Mouse (Mus musculus) stomach, embryonic 16.5 days (tissue): ENCODE data around the gene Acap2. TPM values are rescaled to one million over a fixed set of nuclear protein-coding genes. Genes with fewer than 3 reads are reported as not detected.

Experiments
- ATAC-seq: fragments of 200-750 bp; cut with Nextera tagmentation; 2 replicates; pipeline ENCODE4 v1.8.0; 2017; ENCODE audit warnings: moderate number of reproducible peaks, moderate TSS enrichment; ENCODE audit not compliant: insufficient read depth, low FRiP score
- H3K27ac ChIP-seq: fragments of 300-500 bp; sonication (generic); 2 replicates; pipeline ENCODE4 v1.5.1; 2014; ENCODE audit warnings: low read length
- H3K27me3 ChIP-seq: fragments of 300-500 bp; sonication (generic); 2 replicates; pipeline ENCODE4 v1.6.1; 2014; ENCODE audit warnings: low read length, control low read depth, mixed read lengths; ENCODE audit not compliant: control insufficient read depth, insufficient read depth
- H3K36me3 ChIP-seq: fragments of 300-500 bp; sonication (generic); 2 replicates; pipeline ENCODE4 v1.6.1; 2014; ENCODE audit warnings: low read length; ENCODE audit not compliant: control insufficient read depth, insufficient read depth
- H3K4me1 ChIP-seq: fragments of 300-500 bp; sonication (generic); 2 replicates; pipeline ENCODE4 v1.6.1; 2014; ENCODE audit warnings: low read length, control low read depth, mixed read lengths; ENCODE audit not compliant: control insufficient read depth, insufficient read depth
- H3K4me2 ChIP-seq: fragments of 300-500 bp; sonication (generic); 2 replicates; pipeline ENCODE4 v1.6.1; 2014; ENCODE audit warnings: low read depth, low read length, mixed read lengths
- H3K4me3 ChIP-seq: fragments of 300-500 bp; sonication (generic); replicated peaks from 2 replicates; pipeline ENCODE4 v1.5.1; 2014; ENCODE audit warnings: mild to moderate bottlenecking, low read length
- H3K9ac ChIP-seq: fragments of 300-500 bp; sonication (generic); 2 replicates; pipeline ENCODE4 v1.6.1; 2014; ENCODE audit warnings: low read length
- H3K9me3 ChIP-seq: fragments of 300-500 bp; sonication (generic); replicated peaks from 2 replicates; pipeline ENCODE4 v1.6.1; 2016; ENCODE audit warnings: low read length, control low read depth; ENCODE audit not compliant: control insufficient read depth
- WGBS: fragments of 180-500 bp; shearing (Covaris S2); extraction: QIAGEN DNeasy Blood & Tissue Kit; methylation state at CpG from one replicate; pipeline ENCODE4 v1.1.7; 2014; 5-methylcytosine and 5-hydroxymethylcytosine counted together
- polyA plus RNA-seq: library from polyadenylated mRNA; unstranded; fragments of >200 nt; fragmentation: Nextera tagmentation; extraction: Ambion mirVana; gene quantifications from 2 replicates; pipeline ENCODE4 v1.2.1, GENCODE M21; 2015

Acap2 gene
- polyA plus RNA-seq, 1 experiment from 2014 or later = 21.4 TPM

GRCm38 (mm10) chr16:31061246-31061880 is 139.7 kb downstream of the Acap2 start:
- no peak overlapping the region for H3K4me2 ChIP-seq
- 69% methylated on average over 11 of the region's 11 CpGs for WGBS
- no peaks in the 10 kb centered on the region for H3K27me3 ChIP-seq
- H3K27ac ChIP-seq = no peak overlapping the region
- ATAC-seq = no peak
- H3K4me3 ChIP-seq = no peak overlapping the region
- H3K9ac ChIP-seq = no peak overlapping the region
- H3K9me3 ChIP-seq = no peaks in the 10 kb centered on the region
- no peaks in the 10 kb centered on the region for H3K36me3 ChIP-seq
- peaks cover 15% of the 10 kb centered on the region; the same call in 1 of the 2 replicates for H3K4me1 ChIP-seq

GRCm38 (mm10) chr16:31060714-31061113 is 140.3 kb downstream of the Acap2 start:
- ATAC-seq = no peak
- H3K9ac ChIP-seq = no peak overlapping the region
- no peak overlapping the region for H3K4me3 ChIP-seq
- no peaks in the 10 kb centered on the region for H3K36me3 ChIP-seq
- H3K9me3 ChIP-seq = no peaks in the 10 kb centered on the region
- H3K27ac ChIP-seq = no peak overlapping the region
- H3K27me3 ChIP-seq = no peaks in the 10 kb centered on the region
- peaks cover 15% of the 10 kb centered on the region; the same call in 1 of the 2 replicates for H3K4me1 ChIP-seq
- no peak overlapping the region for H3K4me2 ChIP-seq
- 88% methylated on average over 13 of the region's 13 CpGs for WGBS

GRCm38 (mm10) chr16:31060226-31060625 is 140.8 kb downstream of the Acap2 start:
- no peak overlapping the region for H3K27ac ChIP-seq
- H3K9me3 ChIP-seq = no peaks in the 10 kb centered on the region
- no peak overlapping the region for H3K9ac ChIP-seq
- WGBS = 98% methylated on average over 3 of the region's 3 CpGs
- peaks cover 15% of the 10 kb centered on the region; the same call in 1 of the 2 replicates for H3K4me1 ChIP-seq
- no peak overlapping the region for H3K4me2 ChIP-seq
- no peaks in the 10 kb centered on the region for H3K27me3 ChIP-seq
- H3K4me3 ChIP-seq = no peak overlapping the region
- no peak for ATAC-seq
- no peaks in the 10 kb centered on the region for H3K36me3 ChIP-seq

DNA sequence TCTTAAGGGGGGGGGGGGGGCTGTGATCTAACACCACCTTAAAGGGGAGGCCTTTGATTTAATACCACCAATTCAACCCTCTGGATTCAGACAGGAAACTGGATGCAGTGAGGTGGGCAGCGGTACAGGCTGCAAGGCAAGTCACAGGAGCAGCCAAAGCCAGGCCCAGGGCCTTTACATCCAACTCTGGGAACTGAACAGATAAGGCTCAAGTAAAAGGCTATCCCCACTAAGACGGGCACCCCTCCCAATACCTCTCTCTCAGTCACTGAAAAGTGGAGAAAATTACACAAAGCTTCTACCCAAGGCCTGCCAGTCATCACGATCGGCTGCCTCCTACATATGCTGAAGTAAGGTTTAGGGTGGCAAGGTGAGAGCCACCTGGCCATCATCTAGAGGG is 141.3 kb downstream of the Acap2 start:
- H3K4me1 ChIP-seq = peaks cover 15% of the 10 kb centered on the region; the same call in 1 of the 2 replicates
- no peaks in the 10 kb centered on the region for H3K36me3 ChIP-seq
- no peaks in the 10 kb centered on the region for H3K9me3 ChIP-seq
- H3K27me3 ChIP-seq = no peaks in the 10 kb centered on the region
- H3K4me3 ChIP-seq = no peak overlapping the region
- no peak overlapping the region for H3K9ac ChIP-seq
- no peak for ATAC-seq
- WGBS = 89% methylated on average over 4 of the region's 4 CpGs
- no peak overlapping the region for H3K4me2 ChIP-seq
- H3K27ac ChIP-seq = no peak overlapping the region

- Histone ChIP-seq H3K27me3 (no peaks in the 10 kb centered on the region), H3K4me1 (0 out of 2 replicates have a peak, but pooled peaks cover 5% of the 10 kb centered on the region), H3K27ac (no peak overlapping the region), H3K4me2 (no peak overlapping the region), H3K9ac (no peak overlapping the region), H3K36me3 (no peaks in the 10 kb centered on the region), H3K4me3 (no peak overlapping the region), H3K9me3 (no peaks in the 10 kb centered on the region)
- ATAC-seq = no peak
- WGBS = 56% methylated on average over 6 of the region's 6 CpGs
Observed at GRCm38 (mm10) chr16:31052812-31053211, 148.2 kb downstream of the Acap2 start.

- no peak overlapping the region for H3K4me3 ChIP-seq
- peaks cover 5% of the 10 kb centered on the region; the same call in 1 of the 2 replicates for H3K4me1 ChIP-seq
- no peaks in the 10 kb centered on the region for H3K36me3 ChIP-seq
- no peaks in the 10 kb centered on the region for H3K9me3 ChIP-seq
- no peak overlapping the region for H3K27ac ChIP-seq
- H3K27me3 ChIP-seq = no peaks in the 10 kb centered on the region
- no peak for ATAC-seq
- H3K9ac ChIP-seq = no peak overlapping the region
- WGBS = 70% methylated on average over 7 of the region's 7 CpGs
- H3K4me2 ChIP-seq = no peak overlapping the region
Observed at GRCm38 (mm10) chr16:31052177-31052726, 148.8 kb downstream of the Acap2 start.

- WGBS = 73% methylated on average over 7 of the region's 7 CpGs
Observed at GRCm38 (mm10) chr16:31050701-31051100, 150.3 kb downstream of the Acap2 start.

GRCm38 (mm10) chr16:31048194-31048593 is 152.9 kb downstream of the Acap2 start:
- Histone ChIP-seq H3K27me3 (no peaks in the 10 kb centered on the region), H3K36me3 (no peaks in the 10 kb centered on the region), H3K9me3 (no peaks in the 10 kb centered on the region), H3K27ac (no peak overlapping the region), H3K4me1 (peaks cover 10% of the 10 kb centered on the region), H3K4me2 (no peak overlapping the region), H3K9ac (no peak overlapping the region), H3K4me3 (no peak overlapping the region)
- 83% methylated on average over 6 of the region's 6 CpGs for WGBS
- no peak for ATAC-seq

More at GRCm38 (mm10) chr16:31050701-31051100, 150.3 kb downstream of the Acap2 start:
- no peak overlapping the region for H3K9ac ChIP-seq
- no peak overlapping the region for H3K27ac ChIP-seq
- H3K36me3 ChIP-seq = no peaks in the 10 kb centered on the region
- no peak overlapping the region for H3K4me2 ChIP-seq
- H3K4me3 ChIP-seq = no peak overlapping the region
- H3K4me1 ChIP-seq = peaks cover 10% of the 10 kb centered on the region
- ATAC-seq = no peak
- no peaks in the 10 kb centered on the region for H3K27me3 ChIP-seq
- no peaks in the 10 kb centered on the region for H3K9me3 ChIP-seq

DNA sequence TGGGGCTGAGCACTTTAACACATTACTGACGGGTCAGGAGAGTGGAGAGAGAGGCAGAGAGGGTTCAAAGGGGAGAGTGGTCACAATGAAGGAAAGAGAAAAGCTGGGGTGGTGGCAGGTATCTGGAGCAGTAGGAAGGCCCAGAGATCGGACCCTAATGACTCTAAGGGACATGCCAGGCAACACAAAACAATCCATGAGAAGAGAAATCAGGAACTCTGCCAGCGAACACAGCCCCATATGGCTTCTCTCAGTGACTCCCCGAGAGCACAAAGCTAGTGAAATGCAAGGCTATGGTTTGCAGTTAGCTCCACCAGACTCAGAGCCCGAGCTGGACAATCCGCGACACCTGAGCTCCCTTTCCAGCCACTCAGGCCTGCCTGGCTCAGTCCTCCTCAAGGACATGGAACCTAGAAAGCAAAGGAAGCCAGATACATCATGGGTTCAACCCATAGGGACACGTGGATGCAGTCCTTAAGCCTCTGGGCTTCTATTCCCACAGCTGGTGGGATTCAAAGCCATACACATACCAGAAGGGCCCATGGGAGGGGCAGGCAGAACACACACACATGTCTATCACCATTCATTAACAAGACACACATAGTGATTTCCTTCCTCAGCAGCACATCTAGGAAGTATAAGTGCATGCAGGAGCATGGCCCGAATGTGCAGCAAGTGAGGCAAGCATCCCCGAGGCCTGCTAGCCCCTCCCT is 153.7 kb downstream of the Acap2 start:
- no peak overlapping the region for H3K9ac ChIP-seq
- H3K4me3 ChIP-seq = no peak overlapping the region
- H3K27ac ChIP-seq = no peak overlapping the region
- no peaks in the 10 kb centered on the region for H3K36me3 ChIP-seq
- H3K27me3 ChIP-seq = no peaks in the 10 kb centered on the region
- H3K4me2 ChIP-seq = no peak overlapping the region
- H3K4me1 ChIP-seq = peaks cover 10% of the 10 kb centered on the region
- no peak for ATAC-seq
- WGBS = 71% methylated on average over 10 of the region's 10 CpGs
- no peaks in the 10 kb centered on the region for H3K9me3 ChIP-seq
